Mouse (Mus musculus) liver, postnatal 0 days (tissue): ENCODE results near the gene Myocd. TPM values are rescaled to one million over a fixed set of nuclear protein-coding genes. Genes with fewer than 3 reads are reported as not detected.

Source experiments
- ATAC-seq: fragments of 200-750 bp; cut with Nextera tagmentation; 2 replicates; pipeline ENCODE4 v1.8.0; 2017; ENCODE audit warnings: mild to moderate bottlenecking, moderate library complexity
- DNase-seq: peaks from one replicate; pipeline ENCODE4 v3.0.0-alpha.2; 2016
- H3K27ac ChIP-seq: fragments of 300-500 bp; sonication (generic); 2 replicates; pipeline ENCODE4 v1.5.1; 2014; ENCODE audit warnings: antibody characterized with exemption, moderate library complexity, mild to moderate bottlenecking, low read depth
- H3K27me3 ChIP-seq: fragments of 300-500 bp; sonication (generic); 2 replicates; pipeline ENCODE4 v1.6.1; 2014; ENCODE audit warnings: low read length, control low read depth, mixed read lengths; ENCODE audit not compliant: insufficient read depth
- H3K36me3 ChIP-seq: fragments of 300-500 bp; sonication (generic); replicated peaks from 2 replicates; pipeline ENCODE4 v1.6.1; 2014; ENCODE audit warnings: mild to moderate bottlenecking, control low read depth, low read length, moderate library complexity, mixed read lengths; ENCODE audit not compliant: insufficient read depth
- H3K4me1 ChIP-seq: fragments of 300-500 bp; sonication (generic); 2 replicates; pipeline ENCODE4 v1.6.1; 2014; ENCODE audit warnings: antibody characterized with exemption, mild to moderate bottlenecking, control low read depth; ENCODE audit not compliant: insufficient read depth
- H3K4me2 ChIP-seq: fragments of 300-500 bp; sonication (generic); 2 replicates; pipeline ENCODE4 v1.6.1; 2014; ENCODE audit warnings: low read depth, mild to moderate bottlenecking, low read length, moderate library complexity, mixed read lengths
- H3K4me3 ChIP-seq: fragments of 300-500 bp; sonication (generic); 2 replicates; pipeline ENCODE4 v1.5.1; 2014; ENCODE audit warnings: low read depth, low read length
- H3K9ac ChIP-seq: fragments of 300-500 bp; sonication (generic); replicated peaks from 2 replicates; pipeline ENCODE4 v1.6.1; 2014; ENCODE audit warnings: mild to moderate bottlenecking, moderate library complexity
- H3K9me3 ChIP-seq: fragments of 300-500 bp; sonication (generic); 2 replicates; pipeline ENCODE4 v1.6.1; 2016; ENCODE audit warnings: mild to moderate bottlenecking, control low read depth, low read length, mixed read lengths
- CTCF ChIP-seq: sonication (generic); IDR thresholded peaks from 2 replicates; pipeline ENCODE4 v1.5.1; 2016; ENCODE audit warnings: antibody characterized with exemption, low read depth
- EP300 ChIP-seq: IDR thresholded peaks from 2 replicates; pipeline ENCODE4 v1.6.1; 2016; ENCODE audit warnings: antibody characterized with exemption, low read depth, mild to moderate bottlenecking
- WGBS: fragments of 180-500 bp; shearing (Covaris S2); extraction: QIAGEN DNeasy Blood & Tissue Kit; methylation state at CpG from one replicate; pipeline ENCODE4 v1.1.7; 2014; ENCODE audit not compliant: insufficient replicate concordance; 5-methylcytosine and 5-hydroxymethylcytosine counted together
- polyA plus RNA-seq: library from polyadenylated mRNA; unstranded; fragments of >200 nt; fragmentation: Nextera tagmentation; extraction: Ambion mirVana; gene quantifications from 2 replicates; pipeline ENCODE4 v1.2.1, GENCODE M21; 2015

Myocd gene
- polyA plus RNA-seq, 1 experiment from 2014 or later = 0.28 TPM

DNA sequence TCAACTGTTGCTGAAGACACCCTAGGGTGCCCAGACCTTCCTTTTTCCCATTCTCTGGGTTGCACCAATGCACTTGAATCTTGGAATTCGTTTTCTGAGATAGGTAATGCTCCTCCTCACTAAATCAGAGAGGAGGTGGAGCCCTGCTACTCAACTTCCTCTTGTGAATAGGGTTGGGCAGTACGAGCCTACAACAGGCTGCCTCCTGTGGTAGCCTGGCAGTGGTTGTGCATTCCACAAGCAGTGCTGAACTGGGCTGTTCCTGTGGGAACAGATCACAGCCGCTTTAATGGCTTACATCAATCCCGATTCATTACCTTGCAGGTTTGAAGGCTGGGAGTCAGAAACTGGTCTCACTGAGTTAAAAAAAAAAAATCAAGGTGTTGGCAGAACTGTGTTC, 1.2 kb upstream of the Myocd start:
- Histone ChIP-seq H3K4me2 (no peak overlapping the region), H3K9me3 (no peaks in the 10 kb centered on the region), H3K4me3 (no peak overlapping the region), H3K9ac (no peak overlapping the region), H3K27me3 (peaks cover 18% of the 10 kb centered on the region), H3K36me3 (no peaks in the 10 kb centered on the region), H3K4me1 (no peaks in the 10 kb centered on the region), H3K27ac (no peak overlapping the region)
- ATAC-seq = no peak
- WGBS = 18% methylated on average over 4 of the region's 4 CpGs
- TF ChIP-seq CTCF (no peak), EP300 (no peak)
- no peak for DNase-seq

DNA sequence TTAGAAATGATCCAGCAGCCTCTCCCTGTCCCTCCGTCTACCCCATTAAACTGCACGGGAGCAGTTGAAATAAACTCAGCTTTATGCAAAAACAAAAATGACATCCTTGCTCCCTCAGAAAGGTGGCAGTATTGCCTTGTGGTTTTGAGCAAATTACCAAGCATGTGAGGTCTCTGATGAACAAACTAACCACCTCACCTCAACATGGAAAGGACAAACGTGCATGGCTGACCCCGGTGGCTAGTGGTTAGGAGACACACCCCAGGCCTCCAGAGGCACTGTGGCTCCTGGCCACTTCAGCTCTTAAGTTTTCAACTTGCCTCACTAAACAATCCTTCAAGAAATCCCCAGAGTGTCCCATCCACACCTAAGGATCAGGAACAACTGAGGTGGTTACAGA, 1.5 kb downstream of the Myocd start:
- H3K36me3 ChIP-seq = no peaks in the 10 kb centered on the region
- no peak overlapping the region for H3K4me3 ChIP-seq
- ATAC-seq (no peak), DNase-seq (no peak)
- 45% methylated on average over 4 of the region's 4 CpGs for WGBS
- peaks cover 18% of the 10 kb centered on the region for H3K27me3 ChIP-seq
- no peak overlapping the region for H3K27ac ChIP-seq
- H3K9ac ChIP-seq = no peak overlapping the region
- H3K4me1 ChIP-seq = no peaks in the 10 kb centered on the region
- no peak overlapping the region for H3K4me2 ChIP-seq
- no peaks in the 10 kb centered on the region for H3K9me3 ChIP-seq
- TF ChIP-seq EP300 = no peak
- peak; percentile 40 for TF ChIP-seq CTCF

GRCm38 (mm10) chr11:65263466-65263865, 6.3 kb downstream of the Myocd start:
- Histone ChIP-seq H3K27me3 (no peaks in the 10 kb centered on the region), H3K4me3 (no peak overlapping the region), H3K9ac (no peak overlapping the region), H3K4me1 (no peaks in the 10 kb centered on the region), H3K36me3 (no peaks in the 10 kb centered on the region), H3K9me3 (no peaks in the 10 kb centered on the region), H3K4me2 (no peak overlapping the region), H3K27ac (no peak overlapping the region)
- DNase-seq (no peak), ATAC-seq (no peak)
- WGBS = 60% methylated on average over 6 of the region's 6 CpGs
- TF ChIP-seq EP300 = no peak
- no peak for TF ChIP-seq CTCF

DNA sequence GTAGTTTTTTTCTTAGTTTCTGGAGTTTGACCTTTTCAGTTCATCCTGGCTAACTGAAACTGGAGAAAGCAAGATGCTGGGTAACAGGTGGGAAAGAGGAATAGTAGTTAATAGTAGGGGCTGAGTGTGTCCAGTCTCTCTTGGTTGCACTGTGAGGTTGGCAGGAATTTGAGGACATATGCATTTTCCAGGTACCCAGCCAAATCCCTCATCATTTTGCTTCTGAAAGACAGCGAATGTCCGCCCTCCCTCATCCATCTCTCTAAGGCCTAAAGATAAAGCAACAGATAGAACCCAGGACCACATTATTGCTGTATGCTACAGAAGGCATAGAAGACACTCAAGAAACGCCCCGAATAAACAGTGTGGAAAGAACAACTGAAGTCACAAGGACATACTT, 10.8 kb downstream of the Myocd start:
- H3K4me3 ChIP-seq = no peak overlapping the region
- H3K9ac ChIP-seq = no peak overlapping the region
- no peaks in the 10 kb centered on the region for H3K27me3 ChIP-seq
- no peaks in the 10 kb centered on the region for H3K36me3 ChIP-seq
- no peaks in the 10 kb centered on the region for H3K4me1 ChIP-seq
- DNase-seq = no peak
- H3K9me3 ChIP-seq = no peaks in the 10 kb centered on the region
- ATAC-seq = no peak
- WGBS = 82% methylated on average over 4 of the region's 4 CpGs
- H3K4me2 ChIP-seq = no peak overlapping the region
- no peak for TF ChIP-seq CTCF
- TF ChIP-seq EP300 = no peak
- no peak overlapping the region for H3K27ac ChIP-seq

DNA sequence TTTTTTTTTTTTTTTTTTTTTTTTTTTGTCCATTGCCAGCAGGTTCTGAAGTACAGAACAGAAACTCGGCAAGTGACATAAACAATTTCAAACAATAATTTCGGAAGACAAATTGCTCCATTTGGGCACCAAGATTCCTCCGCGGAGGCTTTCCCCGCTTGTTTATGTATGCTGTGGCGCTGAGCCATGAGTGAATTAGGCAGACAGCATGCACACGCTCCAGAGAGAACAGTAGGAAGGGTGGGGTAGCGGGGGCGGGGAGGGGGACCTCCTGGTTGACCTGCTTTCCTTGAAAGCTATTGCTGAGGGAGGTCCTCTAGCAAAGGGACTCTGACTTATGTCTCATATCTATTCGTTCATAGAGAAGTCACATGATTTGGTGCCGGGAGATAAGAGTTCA, 13.6 kb downstream of the Myocd start:
- ATAC-seq = no peak
- no peak for DNase-seq
- no peak overlapping the region for H3K9ac ChIP-seq
- no peaks in the 10 kb centered on the region for H3K36me3 ChIP-seq
- WGBS = 71% methylated on average over 11 of the region's 11 CpGs
- no peaks in the 10 kb centered on the region for H3K4me1 ChIP-seq
- no peaks in the 10 kb centered on the region for H3K9me3 ChIP-seq
- no peak overlapping the region for H3K4me2 ChIP-seq
- no peak overlapping the region for H3K4me3 ChIP-seq
- H3K27ac ChIP-seq = no peak overlapping the region
- no peak for TF ChIP-seq CTCF
- no peaks in the 10 kb centered on the region for H3K27me3 ChIP-seq

DNA sequence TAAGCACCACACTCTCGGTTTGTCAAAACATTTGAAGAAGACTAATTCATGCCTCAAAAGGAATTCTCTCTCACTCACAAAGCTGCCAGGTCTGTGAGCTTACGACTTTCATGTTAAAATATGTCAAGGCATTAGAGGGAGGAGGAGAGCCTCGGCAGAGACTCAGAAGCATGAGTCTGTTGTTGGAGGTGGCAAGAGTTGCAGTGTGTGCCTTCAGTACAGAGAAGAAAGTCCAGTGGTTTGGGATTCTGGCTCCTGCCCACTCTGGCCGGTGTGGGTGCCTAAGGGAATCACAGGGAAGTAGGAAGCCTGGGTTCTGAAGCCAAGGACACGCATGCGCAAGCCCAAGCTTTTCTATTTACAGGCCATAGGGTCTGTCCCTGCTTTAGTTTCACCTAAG, 14.2 kb downstream of the Myocd start:
- 72% methylated on average over 6 of the region's 6 CpGs for WGBS
- Histone ChIP-seq H3K4me3 (no peak overlapping the region), H3K9me3 (no peaks in the 10 kb centered on the region), H3K9ac (no peak overlapping the region), H3K27ac (no peak overlapping the region), H3K4me2 (no peak overlapping the region), H3K27me3 (no peaks in the 10 kb centered on the region), H3K36me3 (no peaks in the 10 kb centered on the region), H3K4me1 (no peaks in the 10 kb centered on the region)
- TF ChIP-seq CTCF = no peak
- DNase-seq (no peak), ATAC-seq (no peak)

DNA sequence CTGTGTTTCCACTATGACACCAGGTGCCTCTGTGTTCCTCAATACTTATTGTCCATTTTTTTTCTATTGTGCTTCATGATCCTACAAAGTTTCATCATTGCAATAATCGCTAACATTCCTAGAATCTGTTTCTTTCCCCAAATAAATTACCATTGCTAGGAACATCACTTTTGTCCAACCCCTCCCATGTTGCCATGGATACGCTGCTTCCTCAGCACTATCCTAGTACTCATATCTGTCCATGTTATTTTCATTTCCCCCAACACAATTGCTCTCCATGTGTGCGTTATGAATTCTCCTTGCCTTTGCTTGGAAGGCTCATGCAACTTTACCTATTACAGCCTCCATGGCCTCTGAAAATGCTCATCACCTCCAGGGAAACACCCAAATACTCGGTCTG, 19.4 kb downstream of the Myocd start:
- ATAC-seq = no peak
- no peak for DNase-seq
- H3K27ac ChIP-seq = no peak overlapping the region
- no peak overlapping the region for H3K9ac ChIP-seq
- no peak overlapping the region for H3K4me2 ChIP-seq
- H3K9me3 ChIP-seq = no peaks in the 10 kb centered on the region
- no peak for TF ChIP-seq CTCF
- no peak for TF ChIP-seq EP300
- H3K4me1 ChIP-seq = no peaks in the 10 kb centered on the region
- 80% methylated on average over 4 of the region's 4 CpGs for WGBS
- no peak overlapping the region for H3K4me3 ChIP-seq
- no peaks in the 10 kb centered on the region for H3K27me3 ChIP-seq
- H3K36me3 ChIP-seq = no peaks in the 10 kb centered on the region
